Mouse (Mus musculus) lung, adult 2 months (tissue): ENCODE measurements around the gene 2210011C24Rik. TPM values are rescaled to one million over a fixed set of nuclear protein-coding genes. Genes with fewer than 3 reads are reported as not detected.

Experiments used
- DNase-seq: peaks from one replicate; pipeline ENCODE4 v3.0.0; 2022
- H3K4me1 ChIP-seq: fragments of 200-500 bp; 2 replicates; pipeline ENCODE4 v1.6.1; 2011; ENCODE audit warnings: low read length; ENCODE audit not compliant: control insufficient read depth, insufficient read depth
- H3K4me3 ChIP-seq: fragments of 200-500 bp; replicated peaks from 2 replicates; pipeline ENCODE3; 2011; ENCODE audit warnings: low read depth, mild to moderate bottlenecking, control low read depth, low read length; ENCODE audit errors: extremely low read depth
- CTCF ChIP-seq: fragments of 200-500 bp; IDR thresholded peaks from 2 replicates; pipeline ENCODE4 v1.5.1; 2011; ENCODE audit warnings: mild to moderate bottlenecking, low read length, control low read depth; ENCODE audit not compliant: insufficient read depth
- POLR2A ChIP-seq: fragments of 200-500 bp; IDR thresholded peaks from 2 replicates; pipeline ENCODE4 v1.6.1; 2011; ENCODE audit warnings: low read depth, mild to moderate bottlenecking, control low read depth, low read length, borderline replicate concordance; ENCODE audit errors: extremely low read depth
- WGBS: fragments of 180-500 bp; shearing (Covaris S2); methylation state at CpG from one replicate; pipeline ENCODE4 v1.1.7; 2018; 5-methylcytosine and 5-hydroxymethylcytosine counted together
- polyA plus RNA-seq: library from polyadenylated mRNA; depleted of rRNA; stranded (reverse); fragments of >200 nt; gene quantifications from 2 replicates; pipeline ENCODE4 v1.2.3, GENCODE M21; 2012; rRNA removed

The 2210011C24Rik gene
- polyA plus RNA-seq, 1 experiment, result 29.5 TPM

GRCm38 (mm10) chr8:83967701-83968100 lies 44.3 kb downstream of the 2210011C24Rik start:
- no peak overlapping the region for H3K4me3 ChIP-seq
- 90% methylated on average over 7 of the region's 7 CpGs for WGBS
- H3K4me1 ChIP-seq, result no peaks in the 10 kb centered on the region
- no peak for DNase-seq
- no peak for TF ChIP-seq POLR2A
- no peak for TF ChIP-seq CTCF

- peak; percentile 44 for DNase-seq
- H3K4me1 ChIP-seq, result no peaks in the 10 kb centered on the region
- H3K4me3 ChIP-seq, result no peak overlapping the region
- WGBS, result 64% methylated on average over 5 of the region's 5 CpGs
- TF ChIP-seq CTCF (no peak), POLR2A (no peak)
Observed at GRCm38 (mm10) chr8:83964015-83964765, 47.8 kb downstream of the 2210011C24Rik start.

Other genes with a start within 250 kb of the 2210011C24Rik start
- gene Adgrl1, start 112.1 kb downstream of the 2210011C24Rik start, polyA plus RNA-seq, result 81.1 and 86.4 TPM in 2 replicates
- gene Gm10644, start 57.0 kb downstream of the 2210011C24Rik start, polyA plus RNA-seq, result 1.7 and 2.0 TPM in 2 replicates
- 7.5 and 7.9 TPM in 2 replicates for gene Asf1b, start 56.7 kb downstream of the 2210011C24Rik start, polyA plus RNA-seq
- 57.0 and 79.9 TPM in 2 replicates for gene Prkaca, start 39.2 kb downstream of the 2210011C24Rik start, polyA plus RNA-seq
- gene Samd1, start 14.5 kb downstream of the 2210011C24Rik start, polyA plus RNA-seq, result 37.0 and 37.9 TPM in 2 replicates
- gene 1700067K01Rik, start 10.7 kb downstream of the 2210011C24Rik start, polyA plus RNA-seq, result 0.35 and 0.36 TPM in 2 replicates
- gene Palm3, start 9.3 kb upstream of the 2210011C24Rik start, polyA plus RNA-seq, result 0.42 and 0.89 TPM in 2 replicates
- 7.5 and 8.4 TPM in 2 replicates for gene Il27ra, start 30.4 kb upstream of the 2210011C24Rik start, polyA plus RNA-seq
- 0.22 and 0.71 TPM in 2 replicates for gene Rln3, start 32.8 kb upstream of the 2210011C24Rik start, polyA plus RNA-seq
- 0.71 and 1.0 TPM in 2 replicates for gene Gm10643, start 53.0 kb upstream of the 2210011C24Rik start, polyA plus RNA-seq
- 29.8 and 30.7 TPM in 2 replicates for gene Rfx1, start 54.7 kb upstream of the 2210011C24Rik start, polyA plus RNA-seq
- 36.1 and 42.5 TPM in 2 replicates for gene Dcaf15, start 92.6 kb upstream of the 2210011C24Rik start, polyA plus RNA-seq
- gene Podnl1, start 113.8 kb upstream of the 2210011C24Rik start, polyA plus RNA-seq, result 1.8 and 2.4 TPM in 2 replicates
- gene Cc2d1a, start 135.8 kb upstream of the 2210011C24Rik start, polyA plus RNA-seq, result 25.9 and 27.7 TPM in 2 replicates
- 1.0 and 1.1 TPM in 2 replicates for gene 4930432K21Rik, start 135.9 kb upstream of the 2210011C24Rik start, polyA plus RNA-seq
- gene Nanos3, start 173.0 kb upstream of the 2210011C24Rik start, polyA plus RNA-seq, result 0.18 and 0.54 TPM in 2 replicates
- 21.2 and 24.0 TPM in 2 replicates for gene Zswim4, start 224.9 kb upstream of the 2210011C24Rik start, polyA plus RNA-seq
- gene D8Ertd738e, start 237.5 kb upstream of the 2210011C24Rik start, polyA plus RNA-seq, result 116 and 149 TPM in 2 replicates
- gene Mri1, start 245.2 kb upstream of the 2210011C24Rik start, polyA plus RNA-seq, result 66.2 and 78.8 TPM in 2 replicates